Mouse (Mus musculus) frontal cortex, postnatal 36 days (tissue): Measurements from ENCODE around the gene Rhbdd1.

Experiments
- DNase-seq, 2 experiments: peaks; one replicate each; pipeline ENCODE4 v3.0.0; 2022; ENCODE audit warnings: low spot score in 2 of 2

Rhbdd1 gene

GRCm38 (mm10) chr1:82362165-82362564 lies 45.9 kb downstream of the Rhbdd1 start:
- peak; percentile 15 to 41 for DNase-seq

GRCm38 (mm10) chr1:82364047-82364446 lies 47.8 kb downstream of the Rhbdd1 start:
- DNase-seq: no peak

GRCm38 (mm10) chr1:82364468-82364867 lies 48.2 kb downstream of the Rhbdd1 start:
- DNase-seq: no peak

GRCm38 (mm10) chr1:82371636-82372428 lies 55.6 kb downstream of the Rhbdd1 start:
- DNase-seq: no peak

- no peak for DNase-seq
These were observed 57.7 kb downstream of the Rhbdd1 start for GRCm38 (mm10) chr1:82373924-82374323.

GRCm38 (mm10) chr1:82374831-82375358 lies 58.6 kb downstream of the Rhbdd1 start:
- DNase-seq: no peak

GRCm38 (mm10) chr1:82375452-82375851 lies 59.2 kb downstream of the Rhbdd1 start:
- no peak for DNase-seq

- DNase-seq: no peak
These were observed 65.7 kb downstream of the Rhbdd1 start for GRCm38 (mm10) chr1:82381946-82382345.

GRCm38 (mm10) chr1:82384106-82384505 lies 67.9 kb downstream of the Rhbdd1 start:
- DNase-seq: no peak

- no peak for DNase-seq
These were observed 68.8 kb downstream of the Rhbdd1 start for GRCm38 (mm10) chr1:82385054-82385453.

GRCm38 (mm10) chr1:82385827-82386230 lies 69.6 kb downstream of the Rhbdd1 start:
- no peak for DNase-seq

GRCm38 (mm10) chr1:82386814-82387771 lies 70.8 kb downstream of the Rhbdd1 start:
- no peak for DNase-seq

GRCm38 (mm10) chr1:82389371-82389770 lies 73.1 kb downstream of the Rhbdd1 start:
- no peak for DNase-seq

GRCm38 (mm10) chr1:82395371-82395770 lies 79.1 kb downstream of the Rhbdd1 start:
- DNase-seq: no peak

- DNase-seq: no peak
These were observed 91.5 kb downstream of the Rhbdd1 start for GRCm38 (mm10) chr1:82407786-82408185.

- DNase-seq: no peak
These were observed 93.0 kb downstream of the Rhbdd1 start for GRCm38 (mm10) chr1:82409271-82409670.

GRCm38 (mm10) chr1:82410548-82410947 lies 94.3 kb downstream of the Rhbdd1 start:
- DNase-seq: no peak

GRCm38 (mm10) chr1:82411521-82411920 lies 95.3 kb downstream of the Rhbdd1 start:
- DNase-seq: no peak

- no peak for DNase-seq
These were observed 95.8 kb downstream of the Rhbdd1 start for GRCm38 (mm10) chr1:82412085-82412484.

- no peak for DNase-seq
These were observed 98.3 kb downstream of the Rhbdd1 start for GRCm38 (mm10) chr1:82414434-82415045.

- DNase-seq: no peak
These were observed 99.4 kb downstream of the Rhbdd1 start for GRCm38 (mm10) chr1:82415641-82416040.

- no peak for DNase-seq
These were observed 111.5 kb downstream of the Rhbdd1 start for GRCm38 (mm10) chr1:82427729-82428128.
